Mouse (Mus musculus): ENCODE data around the gene Fsip1. TPM values are rescaled to one million over a fixed set of nuclear protein-coding genes. Genes with fewer than 3 reads are reported as not detected.
A peak's percentile ranks its signal among the peaks of the same experiment; 100 is the strongest.
"Not testable (repeated sequence)": the region's sequence is repeated elsewhere in the genome, so short reads cannot be mapped to it uniquely, and the experiment has no call there.

Gene Fsip1
- polyA plus RNA-seq, 1 experiment from 2014 or later, result 0.96 TPM

DNA sequence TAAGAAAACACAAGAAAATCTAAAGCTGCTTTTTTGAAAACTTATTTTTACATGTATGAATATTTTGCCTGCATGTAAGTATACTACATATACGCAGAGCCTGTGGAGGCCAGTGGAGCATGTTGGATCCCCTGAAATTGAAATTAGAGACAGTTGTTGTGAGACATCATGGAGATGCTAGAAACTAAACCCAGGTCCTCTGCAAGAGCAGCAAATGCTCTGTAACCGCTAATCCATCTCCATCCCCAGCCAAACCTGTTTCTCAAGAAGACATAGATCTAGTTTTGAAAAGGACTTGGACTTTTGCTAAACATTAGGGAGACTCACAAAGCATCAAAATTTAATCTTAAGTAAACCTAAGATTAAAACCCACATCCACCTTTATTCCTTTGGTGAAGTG, 95.8 kb downstream of the Fsip1 start:
- DNase-seq (ENCODE audit: low spot score), result no peak
- ATAC-seq (replicated peaks; ENCODE audit: low FRiP score, low read depth), result no peak
- H3K4me1 ChIP-seq (replicated peaks; ENCODE audit: insufficient read depth, low read length), result 0 out of 2 replicates have a peak, but pooled peaks cover 10% of the 10 kb centered on the region
- 77% methylated on average over 2 of the region's 2 CpGs for WGBS
- no peaks in the 10 kb centered on the region for H3K9me3 ChIP-seq (replicated peaks; ENCODE audit: low read length)
- no peak for TF ChIP-seq CTCF (IDR thresholded peaks at IDR 0.05; ENCODE audit: low read depth)
- H3K9ac ChIP-seq (ENCODE audit: low read depth, low read length), result no peak overlapping the region
- H3K4me2 ChIP-seq (ENCODE audit: low read length), result no peak overlapping the region
- no peaks in the 10 kb centered on the region for H3K36me3 ChIP-seq (ENCODE audit: insufficient read depth, low read length)
- H3K27ac ChIP-seq, result no peak overlapping the region
- H3K4me3 ChIP-seq (replicated peaks; ENCODE audit: low read depth, low read length), result no peak overlapping the region
- H3K27me3 ChIP-seq (ENCODE audit: insufficient read depth, low read length), result no peaks in the 10 kb centered on the region

DNA sequence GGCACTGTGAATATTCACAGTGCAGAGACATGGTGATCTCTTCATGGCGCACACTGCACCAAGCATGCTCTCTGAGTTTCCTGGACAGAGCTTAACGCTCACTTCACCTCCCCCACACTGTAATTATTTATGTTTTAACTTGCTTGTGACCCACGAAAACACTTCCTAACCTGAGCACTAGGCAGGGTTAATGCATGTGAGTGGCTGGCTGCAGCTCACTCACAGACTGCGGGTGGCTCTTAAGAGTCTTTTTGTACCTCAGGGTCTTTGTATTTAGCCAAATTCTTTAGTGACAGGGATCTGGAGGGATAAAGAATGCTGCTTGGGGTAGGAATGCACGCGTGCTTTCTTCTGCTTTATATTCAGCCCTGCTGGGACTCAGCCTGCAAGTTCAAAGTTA, 96.2 kb downstream of the Fsip1 start:
- no peak for TF ChIP-seq CTCF (IDR thresholded peaks at IDR 0.05; ENCODE audit: low read depth)
- H3K4me2 ChIP-seq (ENCODE audit: low read length), result no peak overlapping the region
- 0 out of 2 replicates have a peak, but pooled peaks cover 10% of the 10 kb centered on the region for H3K4me1 ChIP-seq (replicated peaks; ENCODE audit: insufficient read depth, low read length)
- ATAC-seq (replicated peaks; ENCODE audit: low FRiP score, low read depth), result no peak
- no peak overlapping the region for H3K9ac ChIP-seq (ENCODE audit: low read depth, low read length)
- H3K27ac ChIP-seq, result no peak overlapping the region
- H3K4me3 ChIP-seq (replicated peaks; ENCODE audit: low read depth, low read length), result no peak overlapping the region
- DNase-seq (ENCODE audit: low spot score), result peak; percentile 75
- no peaks in the 10 kb centered on the region for H3K27me3 ChIP-seq (ENCODE audit: insufficient read depth, low read length)
- H3K36me3 ChIP-seq (ENCODE audit: insufficient read depth, low read length), result no peaks in the 10 kb centered on the region
- 18% methylated on average over 6 of the region's 6 CpGs for WGBS
- no peaks in the 10 kb centered on the region for H3K9me3 ChIP-seq (replicated peaks; ENCODE audit: low read length)

DNA sequence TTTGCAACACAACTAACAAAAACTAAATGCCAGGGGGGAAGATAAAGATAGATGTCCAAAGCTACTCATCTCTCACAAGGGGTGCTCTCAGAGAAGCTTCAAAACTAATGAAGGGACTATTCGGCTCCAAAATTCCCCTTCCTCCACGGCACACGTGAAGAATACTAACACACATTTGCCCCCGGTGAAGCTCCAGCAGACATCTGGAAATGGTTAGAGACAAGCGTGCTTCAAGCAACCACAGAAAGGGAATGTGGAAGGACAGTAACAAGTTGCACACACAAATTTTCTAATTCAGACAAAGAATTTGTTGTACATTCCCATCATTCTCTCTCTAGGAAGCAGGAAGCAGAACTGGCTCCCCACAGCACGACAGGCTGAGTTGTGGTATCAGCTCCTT, 97.6 kb downstream of the Fsip1 start:
- Histone ChIP-seq H3K4me3 (replicated peaks; ENCODE audit: low read depth, low read length) (no peak overlapping the region), H3K4me1 (replicated peaks; ENCODE audit: insufficient read depth, low read length) (0 out of 2 replicates have a peak, but pooled peaks cover 7% of the 10 kb centered on the region), H3K36me3 (ENCODE audit: insufficient read depth, low read length) (no peaks in the 10 kb centered on the region), H3K9me3 (replicated peaks; ENCODE audit: low read length) (no peaks in the 10 kb centered on the region), H3K9ac (ENCODE audit: low read depth, low read length) (no peak overlapping the region), H3K4me2 (ENCODE audit: low read length) (no peak overlapping the region), H3K27me3 (ENCODE audit: insufficient read depth, low read length) (no peaks in the 10 kb centered on the region), H3K27ac (no peak overlapping the region)
- ATAC-seq (replicated peaks; ENCODE audit: low FRiP score, low read depth) (no peak), DNase-seq (ENCODE audit: low spot score) (no peak)
- TF ChIP-seq CTCF (IDR thresholded peaks at IDR 0.05; ENCODE audit: low read depth), result no peak
- WGBS, result 78% methylated on average over 6 of the region's 6 CpGs

- DNase-seq (ENCODE audit: low spot score), result no peak
- H3K27ac ChIP-seq, result no peak overlapping the region
- WGBS, result 78% methylated on average over 3 of the region's 3 CpGs
- H3K36me3 ChIP-seq (ENCODE audit: insufficient read depth, low read length), result no peaks in the 10 kb centered on the region
- H3K4me3 ChIP-seq (replicated peaks; ENCODE audit: low read depth, low read length), result no peak overlapping the region
- TF ChIP-seq CTCF (IDR thresholded peaks at IDR 0.05; ENCODE audit: low read depth), result no peak
- ATAC-seq (replicated peaks; ENCODE audit: low FRiP score, low read depth), result no peak
- no peak overlapping the region for H3K9ac ChIP-seq (ENCODE audit: low read depth, low read length)
- no peaks in the 10 kb centered on the region for H3K9me3 ChIP-seq (replicated peaks; ENCODE audit: low read length)
- H3K4me2 ChIP-seq (ENCODE audit: low read length), result no peak overlapping the region
- H3K4me1 ChIP-seq (replicated peaks; ENCODE audit: insufficient read depth, low read length), result 0 out of 2 replicates have a peak, but pooled peaks cover 4% of the 10 kb centered on the region
- H3K27me3 ChIP-seq (ENCODE audit: insufficient read depth, low read length), result no peaks in the 10 kb centered on the region
Measured at GRCm38 (mm10) chr2:118158095-118158494, 98.7 kb downstream of the Fsip1 start.

GRCm38 (mm10) chr2:118149855-118150563, 106.8 kb downstream of the Fsip1 start:
- Histone ChIP-seq H3K9ac (ENCODE audit: low read depth, low read length) (no peak overlapping the region), H3K27me3 (ENCODE audit: insufficient read depth, low read length) (no peaks in the 10 kb centered on the region), H3K4me1 (replicated peaks; ENCODE audit: insufficient read depth, low read length) (no peaks in the 10 kb centered on the region), H3K4me2 (ENCODE audit: low read length) (no peak overlapping the region), H3K27ac (no peak overlapping the region), H3K9me3 (replicated peaks; ENCODE audit: low read length) (no peaks in the 10 kb centered on the region), H3K36me3 (ENCODE audit: insufficient read depth, low read length) (no peaks in the 10 kb centered on the region), H3K4me3 (replicated peaks; ENCODE audit: low read depth, low read length) (no peak overlapping the region)
- no peak for ATAC-seq (replicated peaks; ENCODE audit: low FRiP score, low read depth)
- no peak for TF ChIP-seq CTCF (IDR thresholded peaks at IDR 0.05; ENCODE audit: low read depth)
- peak; percentile 49 for DNase-seq (ENCODE audit: low spot score)
- WGBS, result 58% methylated on average over 12 of the region's 12 CpGs

- no peaks in the 10 kb centered on the region for H3K27me3 ChIP-seq (ENCODE audit: insufficient read depth, low read length)
- 81% methylated on average over 4 of the region's 4 CpGs for WGBS
- no peak for ATAC-seq (replicated peaks; ENCODE audit: low FRiP score, low read depth)
Measured at GRCm38 (mm10) chr2:118148321-118149142, 108.2 kb downstream of the Fsip1 start.

DNA sequence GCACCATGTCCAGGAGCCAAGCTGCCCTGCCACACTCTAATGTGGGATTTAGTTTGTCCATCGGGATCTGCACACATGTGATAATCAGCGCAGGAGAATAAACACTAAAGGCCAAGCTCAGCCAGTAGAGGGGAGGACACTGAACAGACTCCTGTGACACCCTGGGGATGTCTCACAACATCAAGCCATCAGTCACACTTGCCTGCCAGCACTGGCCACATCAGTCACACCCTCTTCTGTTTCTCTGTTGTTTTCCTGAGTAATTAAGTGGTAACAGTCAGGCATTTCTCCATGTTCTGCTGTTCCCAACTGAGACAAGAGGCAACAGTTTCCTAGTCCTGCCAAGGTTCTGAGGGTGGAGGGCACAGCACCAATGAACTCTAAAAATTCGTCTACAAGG, 109.0 kb downstream of the Fsip1 start:
- not testable (repeated sequence) for H3K27ac ChIP-seq

More at GRCm38 (mm10) chr2:118148321-118149142, 108.2 kb downstream of the Fsip1 start:
- no peak overlapping the region for H3K9ac ChIP-seq (ENCODE audit: low read depth, low read length)
- no peak overlapping the region for H3K4me2 ChIP-seq (ENCODE audit: low read length)
- no peak for TF ChIP-seq CTCF (IDR thresholded peaks at IDR 0.05; ENCODE audit: low read depth)
- no peaks in the 10 kb centered on the region for H3K9me3 ChIP-seq (replicated peaks; ENCODE audit: low read length)
- DNase-seq (ENCODE audit: low spot score), result no peak
- H3K27ac ChIP-seq, result no peak overlapping the region
- no peaks in the 10 kb centered on the region for H3K36me3 ChIP-seq (ENCODE audit: insufficient read depth, low read length)
- no peaks in the 10 kb centered on the region for H3K4me1 ChIP-seq (replicated peaks; ENCODE audit: insufficient read depth, low read length)
- H3K4me3 ChIP-seq (replicated peaks; ENCODE audit: low read depth, low read length), result no peak overlapping the region

More for the DNA sequence above, 109.0 kb downstream of the Fsip1 start:
- H3K4me3 ChIP-seq (replicated peaks; ENCODE audit: low read depth, low read length); DNase-seq (ENCODE audit: low spot score); H3K27me3 ChIP-seq (ENCODE audit: insufficient read depth, low read length); ATAC-seq (replicated peaks; ENCODE audit: low FRiP score, low read depth); H3K4me2 ChIP-seq (ENCODE audit: low read length); H3K9ac ChIP-seq (ENCODE audit: low read depth, low read length); H3K36me3 ChIP-seq (ENCODE audit: insufficient read depth, low read length); H3K4me1 ChIP-seq (replicated peaks; ENCODE audit: insufficient read depth, low read length); H3K9me3 ChIP-seq (replicated peaks; ENCODE audit: low read length): not testable (repeated sequence)
- WGBS, result 53% methylated on average over 3 of the region's 3 CpGs
